Mouse (Mus musculus) embryonic facial prominence, embryonic 11.5 days (tissue): ENCODE data around the gene Traf4. TPM values are rescaled to one million over a fixed set of nuclear protein-coding genes. Genes with fewer than 3 reads are reported as not detected.
A peak's percentile ranks its signal among the peaks of the same experiment; 100 is the strongest.

Source experiments
- ATAC-seq: fragments of 200-750 bp; cut with Nextera tagmentation; replicated peaks from 2 replicates; pipeline ENCODE4 v1.8.0; 2017; ENCODE audit warnings: low read depth; ENCODE audit not compliant: insufficient number of reproducible peaks, low FRiP score, low TSS enrichment
- DNase-seq: peaks from one replicate; pipeline ENCODE4 v3.0.0-alpha.2; 2015; ENCODE audit warnings: low spot score
- H3K27ac ChIP-seq: fragments of 300-500 bp; sonication (generic); replicated peaks from 2 replicates; pipeline ENCODE4 v1.5.1; 2014; ENCODE audit warnings: mild to moderate bottlenecking, low read depth, low read length, control low read depth
- H3K27me3 ChIP-seq: fragments of 300-500 bp; sonication (generic); 2 replicates; pipeline ENCODE4 v1.6.1; 2014; ENCODE audit warnings: mild to moderate bottlenecking, low read length, moderate library complexity, mixed read lengths; ENCODE audit not compliant: control insufficient read depth, insufficient read depth
- H3K36me3 ChIP-seq: fragments of 300-500 bp; sonication (generic); replicated peaks from 2 replicates; pipeline ENCODE4 v1.6.1; 2014; ENCODE audit warnings: low read depth, mild to moderate bottlenecking, low read length, moderate library complexity, mixed read lengths; ENCODE audit not compliant: control insufficient read depth, insufficient read depth
- H3K4me1 ChIP-seq: fragments of 300-500 bp; sonication (generic); 2 replicates; pipeline ENCODE4 v1.6.1; 2014; ENCODE audit warnings: low read length, mixed read lengths; ENCODE audit not compliant: control insufficient read depth, insufficient read depth
- H3K4me2 ChIP-seq: fragments of 300-500 bp; sonication (generic); 2 replicates; pipeline ENCODE4 v1.6.1; 2014; ENCODE audit warnings: low read depth, mild to moderate bottlenecking, control low read depth, low read length, moderate library complexity
- H3K4me3 ChIP-seq: fragments of 300-500 bp; sonication (generic); 2 replicates; pipeline ENCODE4 v1.5.1; 2014; ENCODE audit warnings: low read depth, low read length, control low read depth
- H3K9ac ChIP-seq: fragments of 300-500 bp; sonication (generic); replicated peaks from 2 replicates; pipeline ENCODE4 v1.6.1; 2014; ENCODE audit warnings: mild to moderate bottlenecking, control low read depth, low read length
- H3K9me3 ChIP-seq: fragments of 300-500 bp; sonication (generic); replicated peaks from 2 replicates; pipeline ENCODE4 v1.6.1; 2016; ENCODE audit warnings: mild to moderate bottlenecking, low read length, inconsistent platforms, mixed read lengths; ENCODE audit not compliant: control insufficient read depth
- WGBS: fragments of 180-500 bp; shearing (Covaris S2); extraction: QIAGEN DNeasy Blood & Tissue Kit; methylation state at CpG from one replicate; pipeline ENCODE4 v1.1.7; 2014; 5-methylcytosine and 5-hydroxymethylcytosine counted together
- polyA plus RNA-seq: library from polyadenylated mRNA; unstranded; fragments of >200 nt; fragmentation: Nextera tagmentation; extraction: Ambion mirVana; gene quantifications from 2 replicates; pipeline ENCODE4 v1.2.1, GENCODE M21; 2014

The Traf4 gene
- polyA plus RNA-seq, 1 experiment from 2014 or later, result 84.9 TPM

GRCm38 (mm10) chr11:78161169-78161568 is 4.2 kb downstream of the Traf4 start:
- Histone ChIP-seq H3K9ac (no peak overlapping the region), H3K9me3 (no peaks in the 10 kb centered on the region), H3K4me3 (no peak overlapping the region), H3K36me3 (peaks cover 23% of the 10 kb centered on the region), H3K27me3 (no peaks in the 10 kb centered on the region), H3K27ac (no peak overlapping the region), H3K4me2 (no peak overlapping the region), H3K4me1 (peaks cover 8% of the 10 kb centered on the region)
- 89% methylated on average over 14 of the region's 14 CpGs for WGBS
- ATAC-seq (no peak), DNase-seq (no peak)

GRCm38 (mm10) chr11:78160675-78161074 is 4.7 kb downstream of the Traf4 start:
- H3K4me2 ChIP-seq, result no peak overlapping the region
- DNase-seq, result no peak
- H3K27ac ChIP-seq, result no peak overlapping the region
- no peak for ATAC-seq
- H3K4me3 ChIP-seq, result no peak overlapping the region
- H3K9me3 ChIP-seq, result no peaks in the 10 kb centered on the region
- WGBS, result 90% methylated on average over 3 of the region's 3 CpGs
- no peak overlapping the region for H3K9ac ChIP-seq
- H3K4me1 ChIP-seq, result peaks cover 6% of the 10 kb centered on the region
- peaks cover 23% of the 10 kb centered on the region for H3K36me3 ChIP-seq
- H3K27me3 ChIP-seq, result no peaks in the 10 kb centered on the region

GRCm38 (mm10) chr11:78160171-78160570 is 5.2 kb downstream of the Traf4 start:
- Histone ChIP-seq H3K4me2 (no peak overlapping the region), H3K27ac (no peak overlapping the region), H3K36me3 (peaks cover 23% of the 10 kb centered on the region), H3K4me1 (peaks cover 6% of the 10 kb centered on the region), H3K27me3 (no peaks in the 10 kb centered on the region), H3K9ac (no peak overlapping the region), H3K9me3 (no peaks in the 10 kb centered on the region), H3K4me3 (no peak overlapping the region)
- WGBS, result 87% methylated on average over 18 of the region's 18 CpGs
- no peak for DNase-seq
- no peak for ATAC-seq

- Histone ChIP-seq H3K4me3 (no peak overlapping the region), H3K4me2 (no peak overlapping the region), H3K4me1 (peaks cover 6% of the 10 kb centered on the region), H3K36me3 (peaks cover 27% of the 10 kb centered on the region), H3K9me3 (no peaks in the 10 kb centered on the region), H3K9ac (no peak overlapping the region), H3K27ac (no peak overlapping the region), H3K27me3 (no peaks in the 10 kb centered on the region)
- WGBS, result 77% methylated on average over 7 of the region's 7 CpGs
- ATAC-seq (no peak), DNase-seq (no peak)
These were observed 5.8 kb downstream of the Traf4 start for GRCm38 (mm10) chr11:78159557-78159956.

- Histone ChIP-seq H3K4me1 (peaks cover 6% of the 10 kb centered on the region), H3K27me3 (no peaks in the 10 kb centered on the region), H3K36me3 (peaks cover 29% of the 10 kb centered on the region), H3K4me3 (no peak overlapping the region), H3K9ac (no peak overlapping the region), H3K4me2 (no peak overlapping the region), H3K9me3 (no peaks in the 10 kb centered on the region), H3K27ac (no peak overlapping the region)
- 26% methylated on average over 2 of the region's 2 CpGs for WGBS
- no peak for ATAC-seq
- peak; percentile 90 for DNase-seq
These were observed 6.3 kb downstream of the Traf4 start for GRCm38 (mm10) chr11:78159096-78159495.

GRCm38 (mm10) chr11:78156156-78156699 is 9.2 kb downstream of the Traf4 start:
- H3K4me3 ChIP-seq, result no peak overlapping the region
- H3K4me1 ChIP-seq, result no peaks in the 10 kb centered on the region; the same call in 1 of the 2 replicates
- no peak for ATAC-seq
- 72% methylated on average over 6 of the region's 6 CpGs for WGBS
- H3K9me3 ChIP-seq, result no peaks in the 10 kb centered on the region
- H3K27ac ChIP-seq, result no peak overlapping the region
- H3K4me2 ChIP-seq, result no peak overlapping the region
- no peak overlapping the region for H3K9ac ChIP-seq
- DNase-seq, result no peak
- H3K36me3 ChIP-seq, result peaks cover 20% of the 10 kb centered on the region
- no peaks in the 10 kb centered on the region for H3K27me3 ChIP-seq

GRCm38 (mm10) chr11:78155674-78156073 is 9.7 kb downstream of the Traf4 start:
- H3K9me3 ChIP-seq, result no peaks in the 10 kb centered on the region
- no peaks in the 10 kb centered on the region; the same call in 1 of the 2 replicates for H3K4me1 ChIP-seq
- no peak overlapping the region for H3K4me2 ChIP-seq
- H3K36me3 ChIP-seq, result peaks cover 21% of the 10 kb centered on the region
- H3K4me3 ChIP-seq, result no peak overlapping the region
- H3K27me3 ChIP-seq, result no peaks in the 10 kb centered on the region
- no peak for ATAC-seq
- 65% methylated on average over 5 of the region's 5 CpGs for WGBS
- no peak overlapping the region for H3K27ac ChIP-seq
- no peak overlapping the region for H3K9ac ChIP-seq
- no peak for DNase-seq

- Histone ChIP-seq H3K4me3 (no peak overlapping the region), H3K4me2 (no peak overlapping the region), H3K27me3 (no peaks in the 10 kb centered on the region), H3K9me3 (no peaks in the 10 kb centered on the region), H3K9ac (no peak overlapping the region), H3K36me3 (peaks cover 15% of the 10 kb centered on the region), H3K4me1 (no peaks in the 10 kb centered on the region; the same call in 1 of the 2 replicates), H3K27ac (no peak overlapping the region)
- WGBS, result 88% methylated on average over 13 of the region's 13 CpGs
- DNase-seq (no peak), ATAC-seq (no peak)
These were observed 11.6 kb downstream of the Traf4 start for GRCm38 (mm10) chr11:78153778-78154177.
